Mouse (Mus musculus): ENCODE measurements around the gene Bptf. TPM values are rescaled to one million over a fixed set of nuclear protein-coding genes. Genes with fewer than 3 reads are reported as not detected.

Gene Bptf
- polyA plus RNA-seq, 1 experiment: 56.9 TPM

- Histone ChIP-seq H3K27ac (ENCODE audit: insufficient read depth, low read length) (no peak overlapping the region), H3K4me1 (ENCODE audit: control insufficient read depth, insufficient read depth, low read length) (no peaks in the 10 kb centered on the region; the same call in 1 of the 2 replicates), H3K27me3 (ENCODE audit: control insufficient read depth, insufficient read depth, low read length) (no peaks in the 10 kb centered on the region), H3K4me3 (replicated peaks; ENCODE audit: insufficient read depth, low read depth, low read length) (no peak overlapping the region)
- DNase-seq: no peak
- no peak for TF ChIP-seq POLR2A (IDR thresholded peaks at IDR 0.05; ENCODE audit: borderline replicate concordance, insufficient read depth, low read length)
- TF ChIP-seq CTCF (IDR thresholded peaks at IDR 0.05; ENCODE audit: borderline replicate concordance, insufficient read depth, low read depth, low read length): no peak
- WGBS: 83% methylated on average over 11 of the region's 11 CpGs
Observed at GRCm38 (mm10) chr11:107043361-107043760, 88.6 kb downstream of the Bptf start.

- H3K27ac ChIP-seq (ENCODE audit: insufficient read depth, low read length): no peak overlapping the region
- no peak for DNase-seq
- no peaks in the 10 kb centered on the region for H3K4me1 ChIP-seq (ENCODE audit: control insufficient read depth, insufficient read depth, low read length)
- TF ChIP-seq CTCF (IDR thresholded peaks at IDR 0.05; ENCODE audit: borderline replicate concordance, insufficient read depth, low read depth, low read length) (no peak), POLR2A (IDR thresholded peaks at IDR 0.05; ENCODE audit: borderline replicate concordance, insufficient read depth, low read length) (no peak)
- 39% methylated on average over 3 of the region's 3 CpGs for WGBS
- H3K4me3 ChIP-seq (replicated peaks; ENCODE audit: insufficient read depth, low read depth, low read length): no peak overlapping the region
- no peaks in the 10 kb centered on the region for H3K27me3 ChIP-seq (ENCODE audit: control insufficient read depth, insufficient read depth, low read length)
Observed at GRCm38 (mm10) chr11:107041396-107041795, 90.5 kb downstream of the Bptf start.

GRCm38 (mm10) chr11:107039417-107039816 lies 92.5 kb downstream of the Bptf start:
- H3K4me1 ChIP-seq (ENCODE audit: control insufficient read depth, insufficient read depth, low read length): no peaks in the 10 kb centered on the region
- no peak overlapping the region for H3K27ac ChIP-seq (ENCODE audit: insufficient read depth, low read length)
- no peak for TF ChIP-seq POLR2A (IDR thresholded peaks at IDR 0.05; ENCODE audit: borderline replicate concordance, insufficient read depth, low read length)
- TF ChIP-seq CTCF (IDR thresholded peaks at IDR 0.05; ENCODE audit: borderline replicate concordance, insufficient read depth, low read depth, low read length): no peak
- WGBS: 94% methylated on average over 5 of the region's 5 CpGs
- no peak overlapping the region for H3K4me3 ChIP-seq (replicated peaks; ENCODE audit: insufficient read depth, low read depth, low read length)
- DNase-seq: no peak
- no peaks in the 10 kb centered on the region for H3K27me3 ChIP-seq (ENCODE audit: control insufficient read depth, insufficient read depth, low read length)

- Histone ChIP-seq H3K27ac (ENCODE audit: insufficient read depth, low read length) (no peak overlapping the region), H3K27me3 (ENCODE audit: control insufficient read depth, insufficient read depth, low read length) (no peaks in the 10 kb centered on the region), H3K4me3 (replicated peaks; ENCODE audit: insufficient read depth, low read depth, low read length) (no peak overlapping the region), H3K4me1 (ENCODE audit: control insufficient read depth, insufficient read depth, low read length) (no peaks in the 10 kb centered on the region)
- 78% methylated on average over 10 of the region's 10 CpGs for WGBS
- no peak for TF ChIP-seq CTCF (IDR thresholded peaks at IDR 0.05; ENCODE audit: borderline replicate concordance, insufficient read depth, low read depth, low read length)
- TF ChIP-seq POLR2A (IDR thresholded peaks at IDR 0.05; ENCODE audit: borderline replicate concordance, insufficient read depth, low read length): no peak
- no peak for DNase-seq
Observed at GRCm38 (mm10) chr11:107034085-107034810, 97.7 kb downstream of the Bptf start.

GRCm38 (mm10) chr11:107031635-107032034 lies 100.3 kb downstream of the Bptf start:
- no peak for DNase-seq
- no peak overlapping the region for H3K27ac ChIP-seq (ENCODE audit: insufficient read depth, low read length)
- H3K4me1 ChIP-seq (ENCODE audit: control insufficient read depth, insufficient read depth, low read length): peaks cover 2% of the 10 kb centered on the region
- TF ChIP-seq POLR2A (IDR thresholded peaks at IDR 0.05; ENCODE audit: borderline replicate concordance, insufficient read depth, low read length) (no peak), CTCF (IDR thresholded peaks at IDR 0.05; ENCODE audit: borderline replicate concordance, insufficient read depth, low read depth, low read length) (no peak)
- no peak overlapping the region for H3K4me3 ChIP-seq (replicated peaks; ENCODE audit: insufficient read depth, low read depth, low read length)
- H3K27me3 ChIP-seq (ENCODE audit: control insufficient read depth, insufficient read depth, low read length): no peaks in the 10 kb centered on the region
- WGBS: 28% methylated on average over 7 of the region's 7 CpGs

GRCm38 (mm10) chr11:107029536-107029935 lies 102.4 kb downstream of the Bptf start:
- DNase-seq: no peak
- no peak overlapping the region for H3K27ac ChIP-seq (ENCODE audit: insufficient read depth, low read length)
- H3K4me1 ChIP-seq (ENCODE audit: control insufficient read depth, insufficient read depth, low read length): peaks cover 4% of the 10 kb centered on the region
- WGBS: 59% methylated on average over 19 of the region's 19 CpGs
- H3K27me3 ChIP-seq (ENCODE audit: control insufficient read depth, insufficient read depth, low read length): no peaks in the 10 kb centered on the region
- no peak overlapping the region for H3K4me3 ChIP-seq (replicated peaks; ENCODE audit: insufficient read depth, low read depth, low read length)
- TF ChIP-seq POLR2A (IDR thresholded peaks at IDR 0.05; ENCODE audit: borderline replicate concordance, insufficient read depth, low read length) (no peak), CTCF (IDR thresholded peaks at IDR 0.05; ENCODE audit: borderline replicate concordance, insufficient read depth, low read depth, low read length) (no peak)

- Histone ChIP-seq H3K4me3 (replicated peaks; ENCODE audit: insufficient read depth, low read depth, low read length) (peak overlapping the region; percentile 90), H3K27me3 (ENCODE audit: control insufficient read depth, insufficient read depth, low read length) (no peaks in the 10 kb centered on the region), H3K4me1 (ENCODE audit: control insufficient read depth, insufficient read depth, low read length) (peaks cover 4% of the 10 kb centered on the region), H3K27ac (ENCODE audit: insufficient read depth, low read length) (peak overlapping the region; percentile 76; the same call in 1 of the 2 replicates)
- no peak for TF ChIP-seq POLR2A (IDR thresholded peaks at IDR 0.05; ENCODE audit: borderline replicate concordance, insufficient read depth, low read length)
- no peak for TF ChIP-seq CTCF (IDR thresholded peaks at IDR 0.05; ENCODE audit: borderline replicate concordance, insufficient read depth, low read depth, low read length)
- 67% methylated on average over 6 of the region's 6 CpGs for WGBS
- no peak for DNase-seq
Observed at GRCm38 (mm10) chr11:107028754-107029153, 103.2 kb downstream of the Bptf start.

GRCm38 (mm10) chr11:107028275-107028618 lies 103.7 kb downstream of the Bptf start:
- H3K27ac ChIP-seq (ENCODE audit: insufficient read depth, low read length): peak overlapping the region; percentile 76
- H3K4me3 ChIP-seq (replicated peaks; ENCODE audit: insufficient read depth, low read depth, low read length): peak overlapping the region; percentile 90
- WGBS: 1% methylated on average over 29 of the region's 29 CpGs
- no peak for TF ChIP-seq CTCF (IDR thresholded peaks at IDR 0.05; ENCODE audit: borderline replicate concordance, insufficient read depth, low read depth, low read length)
- TF ChIP-seq POLR2A (IDR thresholded peaks at IDR 0.05; ENCODE audit: borderline replicate concordance, insufficient read depth, low read length): no peak
- H3K27me3 ChIP-seq (ENCODE audit: control insufficient read depth, insufficient read depth, low read length): no peaks in the 10 kb centered on the region
- H3K4me1 ChIP-seq (ENCODE audit: control insufficient read depth, insufficient read depth, low read length): peaks cover 4% of the 10 kb centered on the region
- no peak for DNase-seq

All from cerebellum, adult 2 months (tissue).